Mouse (Mus musculus) stomach, postnatal 0 days (tissue): ENCODE measurements around the gene Adgrl2. TPM values are rescaled to one million over a fixed set of nuclear protein-coding genes. Genes with fewer than 3 reads are reported as not detected.

Source experiments
- ATAC-seq: fragments of 200-750 bp; cut with Nextera tagmentation; 2 replicates; pipeline ENCODE4 v1.8.0; 2017; ENCODE audit not compliant: low FRiP score, low TSS enrichment
- DNase-seq: peaks from one replicate; pipeline ENCODE4 v3.0.0-alpha.2; 2016; ENCODE audit warnings: low spot score
- H3K27ac ChIP-seq: fragments of 300-500 bp; sonication (generic); replicated peaks from 2 replicates; pipeline ENCODE4 v1.5.1; 2014; ENCODE audit warnings: mild to moderate bottlenecking, control low read depth
- H3K27me3 ChIP-seq: fragments of 300-500 bp; sonication (generic); 2 replicates; pipeline ENCODE4 v1.6.1; 2014; ENCODE audit warnings: low read length; ENCODE audit not compliant: control insufficient read depth, insufficient read depth
- H3K36me3 ChIP-seq: fragments of 300-500 bp; sonication (generic); 2 replicates; pipeline ENCODE4 v1.6.1; 2014; ENCODE audit warnings: low read length, mixed read lengths; ENCODE audit not compliant: control insufficient read depth, insufficient read depth
- H3K4me1 ChIP-seq: fragments of 300-500 bp; sonication (generic); replicated peaks from 2 replicates; pipeline ENCODE4 v1.6.1; 2014; ENCODE audit warnings: antibody characterized with exemption; ENCODE audit not compliant: control insufficient read depth, insufficient read depth
- H3K4me2 ChIP-seq: fragments of 300-500 bp; sonication (generic); replicated peaks from 2 replicates; pipeline ENCODE4 v1.6.1; 2014; ENCODE audit warnings: low read depth, mild to moderate bottlenecking, control low read depth, moderate library complexity
- H3K4me3 ChIP-seq: fragments of 300-500 bp; sonication (generic); 2 replicates; pipeline ENCODE4 v1.5.1; 2014; ENCODE audit warnings: low read depth, low read length, control low read depth
- H3K9ac ChIP-seq: fragments of 300-500 bp; sonication (generic); 2 replicates; pipeline ENCODE4 v1.6.1; 2014; ENCODE audit warnings: mild to moderate bottlenecking, low read length, control low read depth, mixed read lengths
- H3K9me3 ChIP-seq: fragments of 300-500 bp; sonication (generic); 2 replicates; pipeline ENCODE4 v1.6.1; 2016; ENCODE audit warnings: low read length; ENCODE audit not compliant: control insufficient read depth
- CTCF ChIP-seq: IDR thresholded peaks from 2 replicates; pipeline ENCODE4 v1.5.1; 2016; ENCODE audit warnings: antibody characterized with exemption, low read depth, mild to moderate bottlenecking, moderate library complexity
- EP300 ChIP-seq: optimal IDR thresholded peaks from 2 replicates; pipeline ENCODE3; 2016; ENCODE audit warnings: antibody characterized with exemption
- WGBS: fragments of 180-500 bp; shearing (Covaris S2); extraction: QIAGEN DNeasy Blood & Tissue Kit; methylation state at CpG from one replicate; pipeline ENCODE4 v1.1.7; 2014; 5-methylcytosine and 5-hydroxymethylcytosine counted together
- polyA plus RNA-seq: library from polyadenylated mRNA; unstranded; fragments of >200 nt; fragmentation: Nextera tagmentation; extraction: Ambion mirVana; gene quantifications from 2 replicates; pipeline ENCODE4 v1.2.1, GENCODE M21; 2015

The Adgrl2 gene
- polyA plus RNA-seq, 1 experiment from 2014 or later: 34.3 TPM

- H3K27ac ChIP-seq: no peak overlapping the region
- no peak overlapping the region for H3K4me3 ChIP-seq
- H3K27me3 ChIP-seq: no peaks in the 10 kb centered on the region
- H3K9ac ChIP-seq: no peak overlapping the region
- ATAC-seq: no peak
- 78% methylated on average over 12 of the region's 12 CpGs for WGBS
- DNase-seq: no peak
- no peaks in the 10 kb centered on the region for H3K4me1 ChIP-seq
- H3K36me3 ChIP-seq: peaks cover 4% of the 10 kb centered on the region; the same call in 1 of the 2 replicates
- H3K4me2 ChIP-seq: no peak overlapping the region
- H3K9me3 ChIP-seq: no peaks in the 10 kb centered on the region
- no peak for TF ChIP-seq CTCF
- TF ChIP-seq EP300: no peak
These were observed 137.8 kb downstream of the Adgrl2 start for GRCm38 (mm10) chr3:148852556-148852955.

- no peaks in the 10 kb centered on the region for H3K9me3 ChIP-seq
- no peaks in the 10 kb centered on the region for H3K27me3 ChIP-seq
- 94% methylated on average over 4 of the region's 4 CpGs for whole genome bisulfite sequencing
- H3K4me3 ChIP-seq: no peak overlapping the region
- no peak overlapping the region for H3K27ac ChIP-seq
- H3K9ac ChIP-seq: no peak overlapping the region
- DNase-seq (no peak), ATAC-seq (no peak)
- TF ChIP-seq EP300 (no peak), CTCF (no peak)
- H3K4me2 ChIP-seq: no peak overlapping the region
- peaks cover 4% of the 10 kb centered on the region; the same call in 1 of the 2 replicates for H3K36me3 ChIP-seq
- no peaks in the 10 kb centered on the region for H3K4me1 ChIP-seq
These were observed 139.5 kb downstream of the Adgrl2 start for GRCm38 (mm10) chr3:148850821-148851220.

DNA sequence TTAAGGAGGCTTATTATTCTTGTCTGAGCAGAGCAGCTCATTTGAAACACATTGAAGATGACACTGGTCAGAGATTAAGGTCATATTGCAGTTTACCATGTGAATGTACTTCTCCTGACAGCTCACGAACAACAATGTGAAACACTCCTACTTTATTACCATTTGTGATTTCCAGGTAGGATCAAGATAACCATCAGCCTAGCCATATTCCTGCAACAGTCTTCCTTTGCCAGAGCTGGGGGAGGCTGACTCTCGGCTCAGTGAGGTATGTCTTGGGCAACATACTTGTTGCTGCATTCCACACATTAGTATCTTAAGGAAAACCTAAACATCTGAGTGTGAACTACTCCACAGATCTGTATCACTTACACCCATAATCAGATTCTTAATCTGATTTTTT, 142.0 kb downstream of the Adgrl2 start:
- Histone ChIP-seq H3K9ac (no peak overlapping the region), H3K36me3 (peaks cover 4% of the 10 kb centered on the region; the same call in 1 of the 2 replicates), H3K9me3 (no peaks in the 10 kb centered on the region), H3K4me3 (no peak overlapping the region), H3K27ac (no peak overlapping the region), H3K27me3 (no peaks in the 10 kb centered on the region), H3K4me1 (no peaks in the 10 kb centered on the region), H3K4me2 (no peak overlapping the region)
- TF ChIP-seq EP300: no peak
- no peak for TF ChIP-seq CTCF
- WGBS: 62% methylated on average over 2 of the region's 2 CpGs
- ATAC-seq: no peak
- DNase-seq: no peak

- no peaks in the 10 kb centered on the region for H3K4me1 ChIP-seq
- H3K9ac ChIP-seq: no peak overlapping the region
- H3K27ac ChIP-seq: no peak overlapping the region
- ATAC-seq (no peak), DNase-seq (no peak)
- no peak overlapping the region for H3K4me3 ChIP-seq
- no peak for TF ChIP-seq EP300
- TF ChIP-seq CTCF: no peak
- H3K27me3 ChIP-seq: no peaks in the 10 kb centered on the region
- H3K9me3 ChIP-seq: no peaks in the 10 kb centered on the region
- WGBS: 89% methylated on average over 6 of the region's 6 CpGs
- H3K36me3 ChIP-seq: no peaks in the 10 kb centered on the region
- H3K4me2 ChIP-seq: no peak overlapping the region
These were observed 146.2 kb downstream of the Adgrl2 start for GRCm38 (mm10) chr3:148844182-148844581.

GRCm38 (mm10) chr3:148842533-148842932, 147.8 kb downstream of the Adgrl2 start:
- ATAC-seq: no peak
- 85% methylated on average over 7 of the region's 7 CpGs for WGBS
- DNase-seq: no peak
- Histone ChIP-seq H3K27ac (no peak overlapping the region), H3K4me3 (no peak overlapping the region), H3K9ac (no peak overlapping the region), H3K4me1 (no peaks in the 10 kb centered on the region), H3K36me3 (0 out of 2 replicates have a peak, but pooled peaks cover 3% of the 10 kb centered on the region), H3K27me3 (no peaks in the 10 kb centered on the region), H3K4me2 (no peak overlapping the region), H3K9me3 (no peaks in the 10 kb centered on the region)
- TF ChIP-seq EP300: no peak
- TF ChIP-seq CTCF: no peak

DNA sequence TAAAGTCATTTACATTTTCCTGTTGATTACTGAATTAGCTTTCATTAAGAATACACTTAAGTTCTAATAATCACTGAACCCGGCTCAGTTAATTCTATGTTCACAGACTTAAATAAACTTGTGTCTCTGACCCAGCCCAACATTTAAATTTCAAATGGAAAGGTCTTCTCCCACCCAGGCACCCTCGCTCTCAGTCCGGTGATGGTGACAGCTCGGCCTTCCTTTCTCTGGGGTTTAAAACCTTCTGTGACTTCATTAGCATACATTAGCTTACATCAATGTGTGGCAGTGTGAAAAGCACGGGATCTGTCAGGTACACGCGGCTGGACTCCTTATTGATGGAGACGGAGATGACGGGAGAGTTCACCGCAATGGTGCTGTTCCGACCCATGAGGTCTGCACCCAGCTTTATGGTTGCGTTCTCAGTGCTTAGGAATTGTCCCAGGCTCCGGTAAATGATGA, 151.5 kb downstream of the Adgrl2 start:
- no peak overlapping the region for H3K9ac ChIP-seq
- no peaks in the 10 kb centered on the region for H3K27me3 ChIP-seq
- H3K9me3 ChIP-seq: no peaks in the 10 kb centered on the region
- no peaks in the 10 kb centered on the region for H3K4me1 ChIP-seq
- no peak overlapping the region for H3K4me2 ChIP-seq
- no peak for ATAC-seq
- no peak overlapping the region for H3K27ac ChIP-seq
- DNase-seq: no peak
- TF ChIP-seq CTCF (no peak), EP300 (no peak)
- WGBS: 91% methylated on average over 13 of the region's 13 CpGs
- H3K36me3 ChIP-seq: peaks cover 12% of the 10 kb centered on the region; the same call in 1 of the 2 replicates
- no peak overlapping the region for H3K4me3 ChIP-seq
